Mouse (Mus musculus) bone marrow, adult 2 months (tissue): Measurements from ENCODE around the gene Irx3.

Source experiments
- CTCF ChIP-seq: fragments of 200-500 bp; IDR thresholded peaks from 2 replicates; pipeline ENCODE4 v1.5.1; 2011; ENCODE audit warnings: low read length, control low read depth; ENCODE audit not compliant: control insufficient read depth, insufficient read depth
- POLR2A ChIP-seq: fragments of 200-500 bp; IDR thresholded peaks from 2 replicates; pipeline ENCODE4 v1.6.1; 2011; ENCODE audit warnings: low read depth, mild to moderate bottlenecking, control low read depth, low read length, borderline replicate concordance; ENCODE audit not compliant: control insufficient read depth

- TF ChIP-seq POLR2A (no peak), CTCF (no peak)
Measured at GRCm38 (mm10) chr8:91797626-91798271, 4.1 kb downstream of the Irx3 start.
